Mouse (Mus musculus) spleen, adult 2 months (tissue): ENCODE measurements at regions not wholly inside any gene's neighbourhood (a gene's known extent, or its start where the extent isn't known, plus 50 kb on each side); places are given as distances from the start of the nearest gene placed in this dataset.

Experiments
- CTCF ChIP-seq: fragments of 200-500 bp; IDR thresholded peaks from 2 replicates; pipeline ENCODE4 v1.5.1; 2011; ENCODE audit warnings: mild to moderate bottlenecking, inconsistent platforms; ENCODE audit not compliant: insufficient read depth, insufficient read length, insufficient replicate concordance; ENCODE audit errors: extremely low read depth
- POLR2A ChIP-seq: fragments of 200-500 bp; IDR thresholded peaks from 2 replicates; pipeline ENCODE4 v1.6.1; 2011; ENCODE audit warnings: low read depth, low read length, inconsistent platforms

GRCm38 (mm10) chr6:143451869-143452268, 284.8 kb downstream of the Etnk1 start:
- TF ChIP-seq POLR2A, result no peak
- no peak for TF ChIP-seq CTCF
